Mouse (Mus musculus) cortical plate, adult 2 months (tissue): ENCODE results near the gene Gm2115.

Experiments
- CTCF ChIP-seq: fragments of 200-500 bp; IDR thresholded peaks from 2 replicates; pipeline ENCODE4 v1.5.1; 2011; ENCODE audit warnings: mild to moderate bottlenecking, control low read depth, low read length; ENCODE audit not compliant: insufficient read depth; ENCODE audit errors: extremely low read depth
- POLR2A ChIP-seq: fragments of 200-500 bp; IDR thresholded peaks from 2 replicates; pipeline ENCODE4 v1.6.1; 2011; ENCODE audit warnings: mild to moderate bottlenecking, low read length, control low read depth; ENCODE audit not compliant: insufficient read depth; ENCODE audit errors: extremely low read depth

DNA sequence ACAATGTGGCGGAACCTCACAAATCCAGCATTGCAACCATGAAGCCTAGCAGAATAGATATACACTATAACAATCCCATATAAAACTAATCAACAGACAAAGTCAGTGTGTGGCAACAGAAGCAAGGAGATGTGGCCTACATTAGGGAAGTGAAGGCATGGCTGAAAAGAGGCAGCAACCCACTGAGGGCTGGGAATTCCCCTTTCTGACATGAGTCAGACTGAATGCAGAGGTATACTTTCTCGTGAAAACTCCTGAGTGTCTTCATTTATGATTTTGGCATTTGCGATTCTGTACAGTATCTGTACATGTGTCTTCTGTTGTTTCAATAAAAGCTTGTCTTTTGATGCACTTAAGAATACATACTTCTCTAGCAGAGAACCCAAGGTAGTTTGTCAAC is 62.6 kb downstream of the Gm2115 start:
- TF ChIP-seq CTCF (no peak), POLR2A (no peak)
